Mouse (Mus musculus) limb, embryonic 10.5 days (tissue): ENCODE measurements around the gene Exosc6. TPM values are rescaled to one million over a fixed set of nuclear protein-coding genes. Genes with fewer than 3 reads are reported as not detected.

Source experiments
- microRNA-seq: library from miRNA; unstranded; fragments of <30 nt; microRNA quantifications from one replicate; pipeline ENCODE4, GENCODE M21; 2017
- polyA plus RNA-seq: library from polyadenylated mRNA; unstranded; fragments of >200 nt; fragmentation: Nextera tagmentation; extraction: Ambion mirVana; gene quantifications from 2 replicates; pipeline ENCODE4 v1.2.1, GENCODE M21; 2016

Gene Exosc6
- polyA plus RNA-seq, 1 experiment from 2014 or later: 21.5 TPM

Small RNAs within 50 kb of the gene (microRNA-seq; reads per million reads assigned to microRNA genes)
- gene Gm24103: not detected
- gene Mir3473d: 2.6 reads per million

Other genes starting within 250 kb of the Exosc6 start
- gene Cog4, start 209.7 kb upstream of the Exosc6 start, polyA plus RNA-seq: 75.8 and 87.0 TPM in 2 replicates
- gene Sf3b3, start 209.6 kb upstream of the Exosc6 start, polyA plus RNA-seq: 232 and 238 TPM in 2 replicates
- gene Fuk, start 153.9 kb upstream of the Exosc6 start, polyA plus RNA-seq: 15.9 and 17.8 TPM in 2 replicates
- gene St3gal2, start 136.4 kb upstream of the Exosc6 start, polyA plus RNA-seq: 42.2 and 42.7 TPM in 2 replicates
- gene Ddx19a, start 58.5 kb upstream of the Exosc6 start, polyA plus RNA-seq: 24.0 and 24.6 TPM in 2 replicates
- 6.5 and 9.0 TPM in 2 replicates for gene Ddx19b, start 24.6 kb upstream of the Exosc6 start, polyA plus RNA-seq
- gene Aars, start 23.2 kb upstream of the Exosc6 start, polyA plus RNA-seq: 79.0 and 81.8 TPM in 2 replicates
- not detected in 2 replicates for gene Clec18a, start 36.1 kb downstream of the Exosc6 start, polyA plus RNA-seq
- 10.2 and 13.3 TPM in 2 replicates for gene Pdpr, start 38.3 kb downstream of the Exosc6 start, polyA plus RNA-seq
- 57.3 and 67.3 TPM in 2 replicates for gene Glg1, start 202.9 kb downstream of the Exosc6 start, polyA plus RNA-seq
- 103 and 108 TPM in 2 replicates for gene Rfwd3, start 243.9 kb downstream of the Exosc6 start, polyA plus RNA-seq